Mouse (Mus musculus): ENCODE data around the gene 9130409I23Rik. TPM values are rescaled to one million over a fixed set of nuclear protein-coding genes. Genes with fewer than 3 reads are reported as not detected.

9130409I23Rik gene
- total RNA-seq (2014; rRNA removed) (not detected in 2 replicates), polyA plus RNA-seq (2015; fragmentation: Nextera tagmentation; extraction: Ambion mirVana) (0.08 TPM in 1 of 2 replicates, not detected in the other)

- Histone ChIP-seq H3K9me3 (ENCODE audit: low read length) (no peaks in the 10 kb centered on the region), H3K4me3 (ENCODE audit: low read depth, low read length) (no peak within 1 kb of the TSS), H3K27ac (ENCODE audit: low read depth, low read length) (no peak within 1 kb of the TSS), H3K9ac (no peak within 1 kb of the TSS), H3K4me1 (ENCODE audit: insufficient read depth) (no peaks in the 10 kb centered on the region), H3K4me2 (ENCODE audit: low read depth) (no peak within 1 kb of the TSS), H3K36me3 (ENCODE audit: insufficient read depth) (no peaks in the 10 kb centered on the region), H3K27me3 (ENCODE audit: insufficient read depth, low read length) (no peaks in the 10 kb centered on the region)
- ATAC-seq (no peak), DNase-seq (no peak)
- WGBS: 81% methylated on average over 6 of the region's 6 CpGs
- TF ChIP-seq CTCF (IDR thresholded peaks at IDR 0.05; ENCODE audit: low read depth): no peak
These were observed at the start of gene 9130409I23Rik for GRCm38 (mm10) chr1:181050937-181051336. Gene 9130409I23Rik, plus strand, starts transcription at chr1:181051237.

GRCm38 (mm10) chr1:181001621-181002020, 49.4 kb upstream of the 9130409I23Rik start:
- H3K4me2 ChIP-seq (ENCODE audit: low read depth): no peak overlapping the region
- no peak for DNase-seq
- H3K27me3 ChIP-seq (ENCODE audit: insufficient read depth, low read length): no peaks in the 10 kb centered on the region
- H3K36me3 ChIP-seq (ENCODE audit: insufficient read depth): no peaks in the 10 kb centered on the region
- no peaks in the 10 kb centered on the region for H3K4me1 ChIP-seq (ENCODE audit: insufficient read depth)
- 94% methylated on average over 3 of the region's 3 CpGs for WGBS
- H3K27ac ChIP-seq (ENCODE audit: low read depth, low read length): no peak overlapping the region
- H3K9ac ChIP-seq: no peak overlapping the region
- no peaks in the 10 kb centered on the region for H3K9me3 ChIP-seq (ENCODE audit: low read length)
- no peak for TF ChIP-seq CTCF (IDR thresholded peaks at IDR 0.05; ENCODE audit: low read depth)
- H3K4me3 ChIP-seq (ENCODE audit: low read depth, low read length): no peak overlapping the region
- no peak for ATAC-seq

- no peak overlapping the region for H3K4me2 ChIP-seq (ENCODE audit: low read depth)
- no peak overlapping the region for H3K9ac ChIP-seq
- ATAC-seq (no peak), DNase-seq (no peak)
- no peak overlapping the region for H3K27ac ChIP-seq (ENCODE audit: low read depth, low read length)
- 87% methylated on average over 2 of the region's 2 CpGs for WGBS
- no peaks in the 10 kb centered on the region for H3K4me1 ChIP-seq (ENCODE audit: insufficient read depth)
- no peak for TF ChIP-seq CTCF (IDR thresholded peaks at IDR 0.05; ENCODE audit: low read depth)
- no peaks in the 10 kb centered on the region for H3K27me3 ChIP-seq (ENCODE audit: insufficient read depth, low read length)
- no peak overlapping the region for H3K4me3 ChIP-seq (ENCODE audit: low read depth, low read length)
- no peaks in the 10 kb centered on the region for H3K9me3 ChIP-seq (ENCODE audit: low read length)
- no peaks in the 10 kb centered on the region for H3K36me3 ChIP-seq (ENCODE audit: insufficient read depth)
These were observed 47.2 kb upstream of the 9130409I23Rik start for GRCm38 (mm10) chr1:181003790-181004189.

- Histone ChIP-seq H3K36me3 (ENCODE audit: insufficient read depth) (no peaks in the 10 kb centered on the region), H3K4me1 (ENCODE audit: insufficient read depth) (no peaks in the 10 kb centered on the region), H3K4me3 (ENCODE audit: low read depth, low read length) (no peak overlapping the region), H3K27ac (ENCODE audit: low read depth, low read length) (no peak overlapping the region), H3K9me3 (ENCODE audit: low read length) (no peaks in the 10 kb centered on the region), H3K4me2 (ENCODE audit: low read depth) (no peak overlapping the region), H3K27me3 (ENCODE audit: insufficient read depth, low read length) (no peaks in the 10 kb centered on the region), H3K9ac (no peak overlapping the region)
- no peak for TF ChIP-seq CTCF (IDR thresholded peaks at IDR 0.05; ENCODE audit: low read depth)
- ATAC-seq (no peak), DNase-seq (no peak)
- 85% methylated on average over 8 of the region's 8 CpGs for WGBS
These were observed 45.7 kb upstream of the 9130409I23Rik start for GRCm38 (mm10) chr1:181005331-181005730.

- Histone ChIP-seq H3K4me2 (ENCODE audit: low read depth) (no peak overlapping the region), H3K4me3 (ENCODE audit: low read depth, low read length) (no peak overlapping the region), H3K36me3 (ENCODE audit: insufficient read depth) (no peaks in the 10 kb centered on the region), H3K9me3 (ENCODE audit: low read length) (no peaks in the 10 kb centered on the region), H3K27ac (ENCODE audit: low read depth, low read length) (no peak overlapping the region), H3K9ac (no peak overlapping the region), H3K27me3 (ENCODE audit: insufficient read depth, low read length) (no peaks in the 10 kb centered on the region), H3K4me1 (ENCODE audit: insufficient read depth) (no peaks in the 10 kb centered on the region)
- DNase-seq (no peak), ATAC-seq (no peak)
- WGBS: 94% methylated on average over 6 of the region's 6 CpGs
- no peak for TF ChIP-seq CTCF (IDR thresholded peaks at IDR 0.05; ENCODE audit: low read depth)
These were observed 43.2 kb upstream of the 9130409I23Rik start for GRCm38 (mm10) chr1:181007831-181008230.

- Histone ChIP-seq H3K27me3 (ENCODE audit: insufficient read depth, low read length) (no peaks in the 10 kb centered on the region), H3K9ac (no peak overlapping the region), H3K36me3 (ENCODE audit: insufficient read depth) (no peaks in the 10 kb centered on the region), H3K27ac (ENCODE audit: low read depth, low read length) (no peak overlapping the region), H3K9me3 (ENCODE audit: low read length) (no peaks in the 10 kb centered on the region), H3K4me1 (ENCODE audit: insufficient read depth) (no peaks in the 10 kb centered on the region), H3K4me2 (ENCODE audit: low read depth) (no peak overlapping the region), H3K4me3 (ENCODE audit: low read depth, low read length) (no peak overlapping the region)
- DNase-seq (no peak), ATAC-seq (no peak)
- WGBS: 97% methylated on average over 2 of the region's 2 CpGs
- TF ChIP-seq CTCF (IDR thresholded peaks at IDR 0.05; ENCODE audit: low read depth): no peak
These were observed 42.8 kb upstream of the 9130409I23Rik start for GRCm38 (mm10) chr1:181008266-181008665.

- H3K4me2 ChIP-seq (ENCODE audit: low read depth): no peak overlapping the region
- ATAC-seq: no peak
- WGBS: 86% methylated on average over 4 of the region's 4 CpGs
These were observed 41.9 kb upstream of the 9130409I23Rik start for GRCm38 (mm10) chr1:181009011-181009590.

More at GRCm38 (mm10) chr1:181009011-181009590, 41.9 kb upstream of the 9130409I23Rik start:
- no peak for DNase-seq
- no peaks in the 10 kb centered on the region for H3K36me3 ChIP-seq (ENCODE audit: insufficient read depth)
- H3K4me1 ChIP-seq (ENCODE audit: insufficient read depth): no peaks in the 10 kb centered on the region
- no peak for TF ChIP-seq CTCF (IDR thresholded peaks at IDR 0.05; ENCODE audit: low read depth)
- H3K4me3 ChIP-seq (ENCODE audit: low read depth, low read length): no peak overlapping the region
- H3K9me3 ChIP-seq (ENCODE audit: low read length): no peaks in the 10 kb centered on the region
- no peaks in the 10 kb centered on the region for H3K27me3 ChIP-seq (ENCODE audit: insufficient read depth, low read length)
- no peak overlapping the region for H3K27ac ChIP-seq (ENCODE audit: low read depth, low read length)
- no peak overlapping the region for H3K9ac ChIP-seq

All from forebrain, postnatal 0 days (tissue).